Mouse (Mus musculus) CD4-positive, CD25-positive, alpha-beta regulatory T cell, adult 9 weeks (primary cell): ENCODE results near the gene Ipo13. TPM values are rescaled to one million over a fixed set of nuclear protein-coding genes. Genes with fewer than 3 reads are reported as not detected.

Experiments used
- polyA plus RNA-seq: library from polyadenylated mRNA; unstranded; fragments of 100-300 nt; shearing (Covaris generic); gene quantifications from one replicate; pipeline ENCODE4 v1.2.1, GENCODE M21; 2017

Gene Ipo13
- polyA plus RNA-seq: 38.6 TPM

GRCm38 (mm10) chr4:117914591-117915442, at the start of gene Ipo13:
Gene Ipo13 (minus strand): TSS chr4:117914999.

GRCm38 (mm10) chr4:117929391-117929881, 14.6 kb upstream of the Ipo13 start, which contains the start of gene Artn:
Gene Artn (minus strand): TSS chr4:117929763.

GRCm38 (mm10) chr4:117891738-117892161, 23.0 kb downstream of the Ipo13 start, which contains the start of gene Dph2:
Gene Dph2 (minus strand): TSS chr4:117892032.

GRCm38 (mm10) chr4:117887133-117887532, 27.7 kb downstream of the Ipo13 start, which contains the start of gene Atp6v0b:
Gene Atp6v0b (minus strand): TSS chr4:117887333.

GRCm38 (mm10) chr4:117882701-117883691, 31.8 kb downstream of the Ipo13 start, which contains the start of gene B4galt2:
Gene B4galt2 (minus strand): TSS chr4:117883487.

GRCm38 (mm10) chr4:117872471-117872886, 42.3 kb downstream of the Ipo13 start, which contains the start of gene Ccdc24:
Gene Ccdc24 (minus strand): TSS chr4:117872557.

Other genes with a start within 250 kb of the Ipo13 start
- 56.6 TPM for gene Dmap1, start 232.7 kb downstream of the Ipo13 start, polyA plus RNA-seq
- gene Gm12845, start 190.6 kb downstream of the Ipo13 start, polyA plus RNA-seq: not detected
- not detected for gene Klf17, start 149.4 kb downstream of the Ipo13 start, polyA plus RNA-seq
- 0.50 TPM for gene Slc6a9, start 80.5 kb downstream of the Ipo13 start, polyA plus RNA-seq
- not detected for gene Ccdc24, start 42.4 kb downstream of the Ipo13 start, polyA plus RNA-seq
- not detected for gene B4galt2, start 31.5 kb downstream of the Ipo13 start, polyA plus RNA-seq
- gene Atp6v0b, start 27.7 kb downstream of the Ipo13 start, polyA plus RNA-seq: 123 TPM
- 47.2 TPM for gene Dph2, start 23.0 kb downstream of the Ipo13 start, polyA plus RNA-seq
- not detected for gene Artn, start 14.8 kb upstream of the Ipo13 start, polyA plus RNA-seq
- gene St3gal3, start 219.9 kb upstream of the Ipo13 start, polyA plus RNA-seq: 0.74 TPM